Mouse (Mus musculus): ENCODE measurements around the gene Por.

Gene Por

DNA sequence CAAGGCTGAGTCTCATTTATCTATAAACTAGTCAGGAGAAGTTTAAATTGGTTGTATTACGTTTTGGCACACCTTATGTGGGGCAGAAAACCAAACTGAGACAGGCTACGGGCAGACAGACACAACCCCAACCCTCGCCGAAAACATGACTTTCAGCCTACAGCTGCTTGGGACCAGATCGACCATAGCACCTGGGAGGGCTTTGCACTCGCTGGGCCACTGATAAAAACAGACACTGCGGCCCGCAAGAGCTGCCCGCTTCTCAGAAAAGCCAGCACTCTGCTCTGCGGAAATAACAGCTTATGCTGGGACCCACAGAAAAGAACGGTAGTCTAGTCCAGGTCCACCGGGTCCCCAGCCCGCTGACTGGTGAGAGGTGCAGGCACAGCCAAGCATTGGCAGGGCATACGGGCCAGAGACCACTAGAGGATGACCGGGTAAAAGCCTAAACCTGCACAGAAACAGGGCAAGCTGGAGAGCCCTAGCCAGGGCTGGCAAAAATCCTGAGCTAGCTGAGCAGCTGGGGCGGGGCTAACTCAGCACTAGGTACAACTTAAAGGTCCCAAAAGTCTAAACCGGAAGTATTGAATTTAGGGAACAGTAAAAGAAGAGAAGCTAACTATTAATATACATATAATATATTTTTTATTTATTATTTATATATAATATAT, 12.0 kb upstream of the Por start:
- peak; percentile 51 for DNase-seq

DNA sequence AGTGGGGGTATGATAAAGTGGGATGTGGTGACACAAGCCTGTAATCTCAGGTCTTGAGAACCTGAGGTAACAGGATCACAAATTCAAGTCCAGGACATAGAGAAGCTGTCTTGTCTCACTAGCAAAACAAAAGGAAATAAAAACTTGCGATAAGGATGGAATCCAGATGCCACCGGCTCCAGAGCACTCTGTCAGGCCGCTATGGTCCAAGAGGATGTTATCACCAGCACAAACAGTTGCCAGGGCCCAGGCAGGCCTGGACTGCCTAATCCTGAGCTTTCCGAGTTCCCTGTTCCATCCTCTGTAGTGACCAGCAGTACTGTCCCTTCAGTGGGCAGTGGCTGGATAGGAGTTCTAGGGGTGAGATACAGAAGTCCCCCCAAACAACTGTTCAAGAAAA, 9.9 kb upstream of the Por start:
- no peak for DNase-seq

DNA sequence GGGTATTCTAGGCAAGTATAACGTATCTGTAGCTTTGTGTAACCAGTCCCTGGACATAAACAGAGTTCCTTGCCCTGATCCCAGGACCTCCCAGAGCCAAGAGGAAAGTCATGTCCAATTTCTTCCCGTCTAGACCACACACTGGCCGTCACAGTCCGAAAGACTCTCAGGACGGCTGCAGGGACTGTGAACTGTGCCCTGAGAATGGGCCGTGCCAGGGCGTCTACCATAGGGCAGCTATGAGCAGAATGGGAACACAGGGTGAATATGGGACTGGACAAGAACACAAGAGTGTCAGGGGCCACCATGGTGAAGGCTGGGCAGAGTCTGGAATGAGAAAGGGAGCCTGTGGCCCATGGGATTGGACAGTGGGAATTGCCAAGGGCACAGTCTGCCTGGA, 9.3 kb upstream of the Por start:
- peak; percentile 48 for DNase-seq

DNA sequence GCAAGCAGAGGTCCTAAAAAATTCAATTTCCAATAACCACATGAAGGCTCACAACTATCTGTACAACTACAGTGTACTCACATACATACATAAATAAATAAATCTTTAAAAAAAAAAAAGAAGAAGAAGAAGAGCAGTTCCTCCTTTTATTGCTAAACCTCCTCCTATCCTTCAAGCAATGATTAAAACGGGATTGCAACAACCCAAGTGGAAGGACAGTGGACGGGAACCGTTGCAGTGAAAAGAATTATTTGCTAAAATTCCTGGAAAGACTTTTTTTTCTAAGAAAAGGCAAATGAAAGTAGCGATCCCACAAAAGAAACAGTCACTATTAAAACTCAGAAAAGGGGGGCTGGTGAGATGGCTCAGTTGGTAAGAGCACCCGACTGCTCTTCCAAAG, 2.9 kb upstream of the Por start:
- no peak for DNase-seq

DNA sequence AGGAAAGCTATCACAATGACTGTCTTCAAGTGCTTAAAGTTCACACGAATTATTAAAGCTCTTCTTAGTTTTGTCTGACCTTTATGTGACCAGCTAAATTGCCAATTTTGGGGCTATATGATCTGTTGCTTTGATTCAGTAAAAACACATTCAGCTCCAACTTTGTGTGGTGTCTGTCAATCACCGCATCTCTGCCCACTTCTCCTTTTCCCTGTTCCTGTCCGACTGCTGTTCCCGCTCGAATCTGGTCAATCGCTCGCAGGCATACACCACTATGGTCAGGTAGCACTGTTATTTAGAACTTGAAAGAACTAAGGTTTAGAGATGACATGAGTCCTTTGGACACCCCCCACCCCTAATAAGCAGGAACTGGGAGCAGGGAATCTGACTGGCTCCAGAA, 1.8 kb upstream of the Por start:
- no peak for DNase-seq

DNA sequence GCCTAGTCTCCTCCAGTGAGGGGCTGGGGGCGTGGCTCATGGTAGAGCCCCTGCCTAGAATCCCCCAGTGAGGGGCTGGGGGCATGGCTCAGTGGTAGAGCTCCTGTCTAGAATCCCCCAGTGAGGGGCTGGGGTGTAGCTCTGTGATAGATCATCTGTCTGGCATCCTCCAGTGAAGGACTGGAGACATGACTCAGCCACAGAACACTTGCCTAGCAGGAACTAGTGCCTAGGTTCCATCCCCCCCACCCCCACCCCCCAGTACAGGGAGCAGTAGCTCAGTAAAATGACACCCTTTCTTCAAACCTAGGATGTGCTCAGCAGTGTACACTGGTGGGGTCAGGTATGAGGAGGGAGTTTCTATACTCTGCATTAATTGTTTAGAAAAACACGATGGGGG, 1.0 kb downstream of the Por start:
- no peak for DNase-seq

DNA sequence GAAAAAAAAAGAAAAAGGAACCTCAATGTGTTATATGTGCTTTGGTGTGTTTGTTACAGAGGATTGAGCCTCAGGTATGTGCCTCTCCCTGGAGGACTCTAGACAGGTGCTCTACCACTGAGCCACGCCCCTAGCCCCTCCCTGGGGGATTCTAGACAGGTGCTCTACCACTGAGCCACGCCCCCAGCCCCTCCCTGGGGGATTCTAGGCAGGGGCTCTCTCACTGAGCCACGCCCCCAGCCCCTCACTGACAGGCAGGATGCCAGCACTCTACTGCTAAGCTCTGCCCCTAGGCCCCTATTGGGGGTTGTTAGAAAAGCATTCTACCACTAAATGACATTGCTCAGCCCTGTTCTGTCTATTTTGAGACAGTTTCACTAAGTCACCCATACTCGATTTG, 2.7 kb downstream of the Por start:
- peak; percentile 55 for DNase-seq

DNA sequence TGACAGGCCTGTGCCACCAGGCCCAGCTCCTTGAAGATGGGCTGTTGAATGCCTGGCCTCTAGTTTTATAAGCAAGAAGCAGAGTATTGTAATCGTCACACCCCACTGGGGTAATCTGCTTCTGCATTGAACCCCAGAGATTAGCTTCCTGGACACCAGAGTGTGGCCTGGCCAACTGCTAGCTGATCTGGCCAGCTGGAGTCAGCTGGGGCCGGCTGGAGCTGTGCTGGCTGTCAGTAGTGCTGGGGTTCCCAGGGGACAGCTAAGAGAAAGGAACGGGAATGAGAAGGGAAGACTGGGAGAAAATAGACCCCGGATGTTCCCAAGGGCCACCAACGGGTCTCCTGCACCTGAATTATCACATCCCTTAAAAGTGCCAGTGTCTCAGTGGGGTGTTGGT, 3.1 kb downstream of the Por start:
- DNase-seq = peak; percentile 55

DNA sequence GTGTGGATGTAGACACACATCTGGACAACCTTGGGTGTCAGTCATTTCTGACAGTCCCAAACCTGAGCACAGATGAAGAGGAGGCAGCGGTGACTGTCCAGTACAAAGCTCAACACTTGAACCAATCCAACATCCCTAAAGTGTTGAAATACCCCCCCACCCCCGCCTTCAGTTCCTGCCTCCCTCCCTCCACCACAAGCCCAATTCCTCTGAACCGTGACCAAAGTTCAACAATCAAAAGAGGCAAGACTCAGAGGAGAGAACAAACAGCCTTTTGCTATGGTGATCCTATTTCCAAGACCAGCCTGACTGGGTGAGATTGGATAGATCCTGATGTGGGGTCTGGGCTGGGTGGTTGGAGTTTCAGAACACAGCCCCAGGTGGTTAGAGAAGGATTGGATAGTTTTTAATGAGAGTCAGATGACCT, 4.5 kb downstream of the Por start:
- no peak for DNase-seq

DNA sequence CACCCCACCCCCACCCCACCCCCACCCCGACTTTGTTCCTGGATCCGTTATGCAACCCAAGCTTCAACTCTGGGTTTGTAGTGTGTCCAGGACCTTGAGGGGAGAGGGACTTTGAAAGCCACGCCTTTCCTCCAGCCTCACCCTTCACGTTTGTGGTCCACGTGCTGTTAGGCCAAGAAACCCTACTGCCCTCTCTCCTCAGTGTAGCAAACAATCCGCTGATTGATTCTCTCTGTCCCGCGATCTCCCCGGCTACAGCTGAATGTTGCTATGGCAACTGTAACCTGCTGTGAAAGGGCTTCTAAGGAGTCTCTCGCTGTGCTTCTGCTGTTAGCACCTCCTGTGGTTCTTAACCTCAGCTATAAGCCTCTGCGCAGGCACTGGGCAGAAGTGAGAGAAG, 5.0 kb downstream of the Por start:
- DNase-seq = peak; percentile 98

DNA sequence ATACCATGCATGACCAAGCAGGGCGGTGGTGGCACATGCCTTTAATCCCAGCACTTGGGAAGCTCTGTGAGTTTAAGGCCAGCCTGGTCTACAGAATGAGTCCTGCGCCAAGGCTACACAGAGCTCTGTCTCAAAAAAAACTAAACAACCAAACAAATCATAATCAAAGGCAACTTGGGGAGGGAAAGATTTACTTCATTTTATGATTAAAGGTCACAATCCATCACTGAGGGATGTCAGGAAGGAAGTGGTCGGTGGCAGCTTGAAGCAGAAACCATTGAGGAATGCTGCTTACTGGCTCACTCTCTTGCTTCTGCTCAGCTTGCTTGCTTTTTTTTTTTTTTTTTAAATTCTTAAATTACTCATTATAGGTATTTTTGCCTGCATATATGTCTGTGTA, 6.9 kb downstream of the Por start:
- no peak for DNase-seq

DNA sequence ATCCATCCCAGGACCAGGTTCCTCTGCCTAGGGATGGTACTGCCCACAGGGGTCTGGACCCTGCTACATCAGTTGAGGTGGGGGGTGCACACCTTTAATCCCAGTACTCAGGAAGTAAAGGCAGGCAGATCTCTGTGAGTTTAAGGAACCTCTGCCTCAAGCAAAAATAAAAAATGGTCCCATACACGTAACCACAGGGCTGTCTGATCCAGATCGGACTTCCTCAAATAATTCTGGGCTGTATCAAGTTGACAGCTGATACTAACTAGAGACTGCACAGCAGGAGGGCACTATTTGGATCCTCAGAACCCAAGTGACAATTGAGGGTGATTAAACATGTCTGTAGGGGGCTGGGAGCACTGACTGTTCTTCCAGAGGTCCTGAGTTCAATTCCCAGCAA, 7.4 kb downstream of the Por start:
- DNase-seq = no peak

DNA sequence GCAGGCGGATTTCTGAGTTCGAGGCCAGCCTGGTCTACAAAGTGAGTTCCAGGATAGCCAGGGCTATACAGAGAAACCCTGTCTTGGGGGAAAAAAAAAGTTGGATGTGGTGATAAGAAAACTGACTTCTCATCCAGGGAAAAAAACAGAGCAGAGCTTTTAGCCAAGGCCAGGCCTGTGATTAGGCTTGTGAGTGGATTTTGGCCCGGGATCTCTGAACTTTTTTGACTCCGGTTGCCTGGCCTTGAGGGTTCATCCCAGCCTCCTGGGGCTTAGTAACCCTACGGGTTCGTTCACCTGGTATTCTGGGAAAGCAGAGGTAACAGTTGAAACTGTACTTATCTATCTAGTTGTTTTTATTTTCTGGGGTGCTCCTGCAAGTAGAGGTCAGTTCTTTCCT, 8.6 kb downstream of the Por start:
- DNase-seq = no peak

DNA sequence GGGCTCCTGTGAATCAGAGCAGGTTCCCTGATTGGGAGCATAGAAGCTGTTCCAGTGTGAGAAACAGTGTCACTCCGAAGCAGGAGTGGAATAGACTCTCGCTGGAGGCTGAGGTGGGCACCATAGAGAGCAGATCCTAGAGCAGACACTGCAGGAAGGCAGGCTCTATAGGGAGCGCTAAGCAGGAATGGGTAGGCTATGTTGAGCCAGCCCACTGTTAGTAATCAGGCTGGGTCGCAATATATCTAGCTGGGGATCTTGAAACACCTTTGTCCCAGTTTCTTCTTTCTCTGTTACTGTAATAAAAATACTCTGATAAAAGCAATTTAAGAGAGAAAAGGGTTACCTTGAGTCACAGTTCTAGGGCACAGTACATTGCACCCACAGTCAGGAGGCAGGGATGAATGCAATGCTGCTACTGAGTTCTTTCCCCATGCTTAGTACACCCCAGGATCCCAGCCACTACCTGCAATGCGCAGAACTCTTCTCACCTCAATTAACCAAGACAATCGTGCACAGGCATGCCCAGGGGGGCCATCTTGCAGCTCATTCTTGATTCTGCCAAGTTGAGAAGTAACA, 11.2 kb downstream of the Por start:
- no peak for DNase-seq

DNA sequence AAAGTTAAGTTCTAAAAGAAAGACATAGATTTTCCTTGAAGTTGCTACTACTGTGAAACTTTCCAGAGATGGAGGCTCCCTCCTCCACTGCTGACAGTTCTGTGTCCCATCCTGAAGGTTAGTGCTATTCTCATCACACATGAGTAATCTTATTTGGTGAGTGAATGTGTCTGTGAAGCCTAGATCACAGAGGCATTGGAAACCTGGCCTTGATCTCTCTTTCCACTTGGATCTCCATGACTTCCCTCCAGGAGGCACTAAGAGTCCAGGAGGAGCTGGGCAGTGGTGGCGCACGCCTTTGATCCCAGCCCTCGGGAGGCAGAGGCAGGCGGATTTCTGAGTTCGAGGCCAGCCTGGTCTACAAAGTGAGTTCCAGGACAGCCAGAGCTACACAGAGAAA, 12.2 kb downstream of the Por start:
- DNase-seq = no peak

DNA sequence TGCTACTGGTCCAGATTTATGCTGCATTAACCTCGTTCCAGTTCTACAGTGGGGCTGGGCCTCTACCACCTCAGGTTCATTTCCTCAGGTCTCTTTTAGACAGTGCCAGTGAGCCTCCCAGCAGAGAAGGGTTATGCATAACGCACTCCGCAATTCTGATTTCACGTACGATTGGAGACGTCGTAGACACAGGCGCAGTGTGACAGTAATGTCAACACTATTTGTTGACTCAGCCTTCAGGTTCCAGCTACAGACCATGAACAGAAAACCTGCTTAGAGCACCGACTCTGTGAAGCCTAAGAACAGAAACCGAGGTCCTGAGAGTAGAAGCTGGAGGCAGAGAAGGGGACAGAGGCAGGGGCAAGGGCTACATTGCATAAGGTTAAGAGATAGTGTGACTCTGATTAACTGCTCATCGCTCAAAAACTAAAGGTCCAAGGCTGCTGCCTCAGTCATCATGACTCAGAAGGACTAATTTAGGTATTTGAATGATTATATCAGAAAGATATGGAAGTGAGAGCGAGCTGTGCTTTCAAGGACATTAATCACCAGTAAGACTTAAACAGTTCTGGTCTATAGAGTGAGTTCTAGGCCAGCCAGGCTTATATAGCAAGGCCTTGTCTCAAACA, 13.2 kb downstream of the Por start:
- DNase-seq = no peak

DNA sequence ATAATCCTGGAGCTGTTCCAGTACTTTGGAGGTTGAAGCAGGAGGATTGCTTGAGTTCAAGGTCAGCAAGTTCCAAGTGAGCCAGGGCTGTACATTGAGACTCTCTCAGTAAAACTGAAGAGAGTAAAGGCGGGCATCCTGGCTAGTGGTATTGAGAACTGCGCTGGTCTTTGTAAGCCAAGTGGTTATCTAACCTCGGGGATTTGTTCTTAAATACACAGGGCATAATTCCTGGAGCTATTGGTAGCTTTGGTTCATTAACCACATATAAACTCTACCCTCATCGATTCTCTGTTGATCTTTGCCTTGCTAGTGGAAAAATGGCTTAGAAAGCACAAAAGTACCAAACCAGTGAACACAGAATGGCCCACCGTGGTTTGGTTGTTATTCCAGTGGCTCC, 20.6 kb downstream of the Por start:
- no peak for DNase-seq

DNA sequence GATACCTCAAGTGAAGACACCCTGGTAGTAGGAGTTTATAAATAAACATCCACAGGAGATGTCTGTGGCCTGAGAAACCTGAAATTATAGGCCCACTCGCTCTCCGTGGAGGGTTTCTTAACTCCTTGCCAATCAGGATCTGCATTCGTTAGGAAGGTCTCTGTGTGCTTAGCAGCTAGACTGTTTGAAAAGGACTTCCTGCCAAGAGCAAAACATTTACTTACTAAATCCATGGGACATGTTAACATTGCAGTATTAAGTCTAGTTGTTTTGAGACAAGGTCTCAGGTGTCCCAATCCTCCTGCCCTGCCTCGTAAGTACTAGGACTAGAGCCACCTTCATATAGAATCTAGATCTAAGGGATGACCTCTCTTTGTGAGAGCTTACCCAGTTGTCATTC, 21.4 kb downstream of the Por start:
- DNase-seq = no peak

DNA sequence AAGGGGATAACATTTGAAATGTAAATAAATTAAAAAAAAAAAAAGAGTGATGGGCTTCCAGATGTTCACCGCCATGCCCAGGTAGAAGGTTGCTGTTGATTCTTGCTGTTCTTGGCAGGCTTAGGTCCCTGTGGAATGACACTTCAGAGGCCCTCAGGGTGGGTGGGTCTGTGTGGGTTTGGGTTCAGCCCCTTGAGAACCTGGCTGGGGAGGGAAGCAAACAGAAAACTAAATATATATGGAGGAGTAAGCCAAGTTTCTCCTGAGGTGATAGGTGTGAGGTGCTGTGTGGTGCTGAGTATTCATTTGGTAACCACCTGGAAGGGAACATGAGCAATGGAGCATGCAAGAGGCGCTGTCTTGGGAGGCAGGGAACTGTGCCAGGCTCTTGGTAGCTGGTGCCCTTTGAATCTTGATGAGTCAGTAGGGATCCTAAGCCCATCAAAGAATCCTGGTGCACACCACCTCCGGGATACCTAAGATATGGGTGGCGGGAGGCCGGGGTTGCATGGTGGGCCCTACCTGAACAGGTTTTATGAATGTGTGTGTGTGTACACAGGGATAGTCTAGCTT, 23.5 kb downstream of the Por start:
- DNase-seq = peak; percentile 91

DNA sequence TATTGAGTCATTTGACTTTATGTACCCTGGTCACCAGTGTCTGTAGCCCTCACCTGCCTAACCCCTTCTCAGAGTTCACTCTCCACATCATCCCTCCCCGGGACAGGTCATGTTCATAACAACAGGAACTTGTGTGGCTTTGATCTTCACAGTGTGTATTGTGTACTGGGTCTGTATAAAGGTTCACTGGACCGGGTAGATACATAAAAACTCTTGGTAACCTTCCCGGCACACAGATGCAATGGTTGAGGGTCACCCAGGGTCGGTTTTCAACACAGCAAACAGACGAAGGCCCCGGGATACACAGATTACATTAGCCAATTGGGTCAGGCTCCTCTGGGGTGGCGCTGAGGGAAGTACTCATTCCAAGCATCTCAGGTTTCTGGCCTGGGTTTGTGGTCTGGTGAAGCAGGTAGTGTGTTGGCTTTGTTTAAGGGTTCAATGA, 25.5 kb downstream of the Por start:
- no peak for DNase-seq

DNA sequence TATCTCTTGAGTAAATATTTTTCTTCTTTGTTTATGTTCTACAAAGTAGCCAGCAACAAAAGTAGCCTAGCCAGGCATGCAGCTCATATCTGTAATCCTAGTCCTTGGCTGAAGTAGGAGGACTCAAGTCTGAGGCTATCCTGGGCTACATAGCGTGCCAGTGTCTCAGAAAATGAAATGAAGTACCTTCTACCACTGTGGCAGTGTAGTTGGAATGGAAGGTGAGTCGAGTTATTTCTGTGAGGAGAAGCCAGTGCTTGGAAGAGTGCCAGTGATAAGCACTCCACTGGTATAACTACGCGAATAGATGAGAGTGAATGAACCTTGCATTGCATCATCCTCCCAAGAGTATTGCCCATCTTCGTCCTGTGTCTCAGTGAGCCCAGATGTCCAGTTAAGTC, 27.9 kb downstream of the Por start:
- no peak for DNase-seq

DNA sequence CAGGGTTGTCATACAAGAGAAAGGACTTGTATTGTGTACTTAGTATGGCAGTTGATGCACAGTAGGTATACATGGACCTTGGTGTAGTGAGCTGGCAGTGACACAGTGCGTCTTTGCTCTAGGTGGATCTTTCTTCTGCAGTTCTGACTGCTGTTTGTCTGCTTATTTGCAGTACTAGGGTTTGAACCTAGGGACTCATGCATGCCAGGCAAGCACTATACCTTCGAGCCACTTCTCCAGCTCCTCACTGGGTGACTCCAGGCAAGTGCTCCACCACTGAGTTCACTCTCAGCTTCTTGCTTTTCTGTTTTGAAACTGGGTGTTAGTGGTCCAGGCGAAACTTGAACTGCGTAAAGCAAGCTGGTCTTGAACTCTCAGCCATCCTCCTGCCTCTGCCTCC, 31.8 kb downstream of the Por start:
- DNase-seq = no peak

DNA sequence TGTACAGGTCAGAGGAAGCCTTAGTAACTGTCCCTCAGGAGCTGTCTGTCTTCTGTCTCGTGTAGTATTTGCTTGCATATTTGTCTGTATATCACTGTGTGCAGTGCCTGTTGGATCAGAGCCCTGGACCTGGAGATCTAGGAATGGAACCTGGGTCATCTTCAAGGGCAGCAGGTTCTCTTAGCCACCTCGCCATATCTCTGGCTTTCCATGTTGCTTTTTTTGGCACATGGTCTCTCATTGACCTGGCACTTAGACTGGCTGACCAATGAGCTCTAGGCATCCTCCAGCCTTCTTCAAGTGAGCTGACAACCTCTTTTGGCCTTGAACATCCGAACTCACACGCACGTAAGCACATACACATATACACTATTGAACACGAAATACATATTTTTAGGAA, 32.4 kb downstream of the Por start:
- DNase-seq = no peak

DNA sequence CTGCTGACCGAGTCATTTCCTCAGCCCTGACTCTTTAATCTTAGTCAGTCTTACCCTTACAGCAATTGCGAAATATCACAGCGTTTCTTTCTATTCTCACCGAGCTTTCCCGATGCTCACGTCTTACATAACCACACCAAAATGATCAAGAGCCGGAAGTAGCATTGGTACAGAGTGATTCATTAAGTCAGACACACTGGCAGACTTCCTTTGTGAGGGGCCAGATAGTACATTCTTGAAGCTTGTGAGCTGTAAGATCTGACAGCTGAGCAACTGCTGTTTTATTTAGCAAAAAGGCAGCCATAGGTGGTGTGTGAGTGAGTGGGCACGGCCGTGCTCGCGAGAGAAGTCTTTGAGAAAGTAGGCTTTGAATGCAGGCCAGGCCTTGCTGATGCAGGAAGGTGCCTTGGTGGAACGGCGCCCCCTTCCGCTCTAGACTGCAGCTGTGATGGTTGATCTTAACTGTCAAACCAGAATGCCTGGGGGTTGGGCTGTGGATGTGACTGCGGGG, 32.9 kb downstream of the Por start:
- DNase-seq = no peak
